Mouse (Mus musculus) splenic B cell, adult 2 months (primary cell): ENCODE measurements at regions not wholly inside any gene's neighbourhood (a gene's known extent, or its start where the extent isn't known, plus 50 kb on each side); places are given as distances from the start of the nearest gene placed in this dataset.

Experiments used
- DNase-seq: peaks from one replicate; pipeline ENCODE4 v3.0.0-alpha.2; 2011; ENCODE audit warnings: low read depth, low spot score
- H3K27me3 ChIP-seq: 2 replicates; pipeline ENCODE4 v1.6.1; 2012; ENCODE audit warnings: mild to moderate bottlenecking, low read length, moderate library complexity, mixed read lengths; ENCODE audit not compliant: control insufficient read depth, poor library complexity, insufficient read depth, severe bottlenecking
- H3K36me3 ChIP-seq: 2 replicates; pipeline ENCODE4 v1.6.1; 2012; ENCODE audit warnings: mild to moderate bottlenecking, low read length, moderate library complexity, mixed read lengths; ENCODE audit not compliant: control insufficient read depth, poor library complexity, insufficient read depth, severe bottlenecking

DNA sequence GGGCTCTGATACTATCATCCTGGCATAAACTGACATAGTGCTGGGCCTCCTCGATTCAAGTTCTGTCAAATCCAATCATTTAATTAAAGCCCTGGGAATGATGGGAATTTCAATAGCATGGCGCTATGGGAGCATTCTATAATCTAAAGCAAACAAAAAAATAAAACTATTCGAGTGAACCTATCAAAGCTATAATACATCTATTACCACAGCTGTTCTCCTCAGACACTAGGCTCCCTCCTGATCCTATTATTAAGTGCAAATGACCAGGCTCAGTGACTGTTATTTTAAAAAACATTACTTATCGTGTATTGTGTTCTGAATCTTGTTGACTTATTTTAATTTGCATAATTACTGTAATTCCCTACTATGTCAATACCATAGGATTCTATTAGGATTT is 563.7 kb upstream of the Acvr2a start:
- DNase-seq: no peak
- Histone ChIP-seq H3K27me3 (no peaks in the 10 kb centered on the region), H3K36me3 (no peaks in the 10 kb centered on the region)

DNA sequence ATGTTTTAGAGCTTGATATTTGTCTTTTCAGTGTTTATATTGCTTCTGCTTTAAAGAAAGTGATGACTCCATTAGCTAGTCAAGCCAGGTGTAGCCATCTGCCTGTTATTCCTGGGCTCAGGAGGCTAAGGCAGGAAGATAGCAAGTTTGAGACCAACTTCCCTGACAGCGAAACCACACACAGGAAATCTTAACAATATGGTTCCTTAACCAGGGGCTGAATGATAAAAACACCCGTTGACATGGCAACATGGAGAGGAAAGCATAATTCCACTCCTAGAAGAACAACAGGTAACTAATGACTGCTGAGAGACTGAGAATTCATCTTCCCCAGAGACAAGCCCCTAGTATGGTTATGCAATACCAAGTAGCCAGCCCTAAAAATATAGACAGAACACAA is 553.6 kb upstream of the Acvr2a start:
- no peaks in the 10 kb centered on the region; the same call in 1 of the 2 replicates for H3K36me3 ChIP-seq
- no peaks in the 10 kb centered on the region for H3K27me3 ChIP-seq
- DNase-seq: no peak
